Mouse (Mus musculus) MEL (cell line): ENCODE measurements at regions not wholly inside any gene's neighbourhood (a gene's known extent, or its start where the extent isn't known, plus 50 kb on each side); places are given as distances from the start of the nearest gene placed in this dataset.

ENCODE experiments used
- CHD1 ChIP-seq: IDR thresholded peaks from 2 replicates; pipeline ENCODE4 v1.6.1; 2012; ENCODE audit warnings: low read depth, mild to moderate bottlenecking, inconsistent platforms, low read length, improper control_type of control experiment
- E2F4 ChIP-seq: IDR thresholded peaks from 2 replicates; pipeline ENCODE4 v1.6.1; 2011; ENCODE audit warnings: low read depth, low read length, improper control_type of control experiment, borderline replicate concordance
- ELF1 ChIP-seq: IDR thresholded peaks from 2 replicates; pipeline ENCODE4 v1.6.1; 2014; ENCODE audit warnings: low read depth, mild to moderate bottlenecking, inconsistent platforms, low read length, improper control_type of control experiment, moderate library complexity
- GATA1 ChIP-seq: IDR thresholded peaks from 2 replicates; pipeline ENCODE4 v1.6.1; 2011; ENCODE audit warnings: low read depth, low read length, improper control_type of control experiment
- MXI1 ChIP-seq: IDR thresholded peaks from 2 replicates; pipeline ENCODE4 v1.6.1; 2011; ENCODE audit warnings: mild to moderate bottlenecking, low read depth, low read length, improper control_type of control experiment
- POLR2A ChIP-seq, 2 experiments: IDR thresholded peaks; 2 replicates each; pipeline ENCODE4 v1.6.1; 2011 to 2012; ENCODE audit warnings: low read length in 2 of 2, mild to moderate bottlenecking in 2 of 2, control low read depth in 1 of 2, improper control_type of control experiment in 1 of 2, low read depth in 1 of 2, moderate library complexity in 1 of 2; ENCODE audit not compliant: control insufficient read depth in 1 of 2, insufficient read depth in 1 of 2, poor library complexity in 1 of 2
- POLR2AphosphoS2 ChIP-seq: IDR thresholded peaks from 2 replicates; pipeline ENCODE4 v1.6.1; 2011; ENCODE audit warnings: low read length, improper control_type of control experiment
- TBP ChIP-seq: IDR thresholded peaks from 2 replicates; pipeline ENCODE4 v1.8.0; 2011; ENCODE audit warnings: low read depth, low read length, improper control_type of control experiment
- TCF12 ChIP-seq: IDR thresholded peaks from 2 replicates; pipeline ENCODE4 v1.6.1; 2014; ENCODE audit warnings: low read depth, mild to moderate bottlenecking, inconsistent platforms, low read length, improper control_type of control experiment, moderate library complexity
- USF1 ChIP-seq: IDR thresholded peaks from 2 replicates; pipeline ENCODE4 v1.6.1; 2014; ENCODE audit warnings: low read depth, mild to moderate bottlenecking, inconsistent platforms, low read length, improper control_type of control experiment, moderate library complexity

DNA sequence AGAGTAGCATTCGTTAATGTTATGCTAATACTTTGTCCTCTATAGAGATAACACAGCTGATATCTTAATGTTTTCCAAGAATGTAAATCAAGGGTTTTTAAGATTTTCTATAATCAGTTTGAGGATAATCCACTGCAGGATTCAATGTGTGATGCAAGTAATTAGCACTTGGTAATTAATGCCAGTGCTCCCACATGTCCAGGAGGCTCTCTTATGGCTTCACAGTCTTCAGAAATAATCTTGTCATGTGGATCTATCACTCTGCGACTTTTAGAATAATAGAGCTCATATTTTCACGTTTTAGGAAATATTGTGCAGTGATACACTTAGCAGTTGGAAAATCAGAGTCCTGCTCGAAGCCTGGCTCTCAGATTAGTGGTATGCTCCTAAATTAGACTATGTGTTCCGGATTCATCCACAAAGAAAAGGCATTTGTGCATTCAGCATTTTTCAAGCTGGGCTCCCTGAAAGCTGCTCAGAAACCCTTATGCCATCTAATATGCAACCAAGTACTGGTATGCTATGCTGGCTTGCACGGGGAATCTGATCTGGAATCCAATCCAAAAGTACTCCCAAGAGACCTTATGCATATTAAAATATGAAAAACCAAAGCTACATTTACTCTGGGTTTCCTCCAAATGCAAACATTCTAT lies 1302.8 kb upstream of the Tyrp1 start:
- TF ChIP-seq GATA1: no peak
- no peak for TF ChIP-seq TCF12
- no peak for TF ChIP-seq USF1
- TF ChIP-seq POLR2A (IDR thresholded peaks at IDR 0.05; ENCODE audit: control insufficient read depth in 1 of 2, insufficient read depth in 1 of 2, low read depth in 1 of 2, low read length in 2 of 2, poor library complexity in 1 of 2): no peak
- no peak for TF ChIP-seq TBP
- no peak for TF ChIP-seq ELF1
- TF ChIP-seq POLR2AphosphoS2: no peak
- TF ChIP-seq MXI1: no peak
- no peak for TF ChIP-seq E2F4
- no peak for TF ChIP-seq CHD1
